Mouse (Mus musculus) frontal cortex, postnatal 25 days (tissue): ENCODE data around the gene Tspan9.

Experiments used
- DNase-seq, 2 experiments: peaks; one replicate each; pipeline ENCODE4 v3.0.0; 2022; ENCODE audit warnings: low spot score in 2 of 2

Gene Tspan9

GRCm38 (mm10) chr6:128036597-128036996 lies 106.8 kb downstream of the Tspan9 start:
- no peak for DNase-seq

- no peak for DNase-seq
Observed at GRCm38 (mm10) chr6:128035930-128036309, 107.5 kb downstream of the Tspan9 start.

GRCm38 (mm10) chr6:128035250-128035929 lies 108.0 kb downstream of the Tspan9 start:
- DNase-seq = peak; percentile 47 to 50

GRCm38 (mm10) chr6:128034317-128035249 lies 108.8 kb downstream of the Tspan9 start:
- DNase-seq = no peak

GRCm38 (mm10) chr6:128033868-128034250 lies 109.5 kb downstream of the Tspan9 start:
- no peak for DNase-seq

- DNase-seq = no peak
Observed at GRCm38 (mm10) chr6:128033172-128033867, 110.1 kb downstream of the Tspan9 start.

GRCm38 (mm10) chr6:128032252-128033171 lies 110.9 kb downstream of the Tspan9 start:
- peak; percentile 75 to 83 for DNase-seq

- DNase-seq = no peak
Observed at GRCm38 (mm10) chr6:128031584-128031983, 111.8 kb downstream of the Tspan9 start.

- DNase-seq = no peak
Observed at GRCm38 (mm10) chr6:128031096-128031495, 112.3 kb downstream of the Tspan9 start.

- DNase-seq = no peak
Observed at GRCm38 (mm10) chr6:128030475-128030874, 112.9 kb downstream of the Tspan9 start.

- DNase-seq = no peak
Observed at GRCm38 (mm10) chr6:128029517-128030348, 113.7 kb downstream of the Tspan9 start.

- DNase-seq = no peak
Observed at GRCm38 (mm10) chr6:128028116-128028940, 115.1 kb downstream of the Tspan9 start.

GRCm38 (mm10) chr6:128025997-128026396 lies 117.4 kb downstream of the Tspan9 start:
- DNase-seq = no peak

GRCm38 (mm10) chr6:128025581-128025980 lies 117.8 kb downstream of the Tspan9 start:
- DNase-seq = no peak

GRCm38 (mm10) chr6:128022207-128022606 lies 121.2 kb downstream of the Tspan9 start:
- no peak for DNase-seq

GRCm38 (mm10) chr6:128021931-128022202 lies 121.5 kb downstream of the Tspan9 start:
- DNase-seq = no peak

- no peak for DNase-seq
Observed at GRCm38 (mm10) chr6:128021106-128021930, 122.1 kb downstream of the Tspan9 start.

- no peak for DNase-seq
Observed at GRCm38 (mm10) chr6:128020521-128021057, 122.8 kb downstream of the Tspan9 start.
